Mouse (Mus musculus) MEL (cell line): ENCODE data around the gene Stk40. TPM values are rescaled to one million over a fixed set of nuclear protein-coding genes. Genes with fewer than 3 reads are reported as not detected.

Source experiments
- DNase-seq: peaks from one replicate; pipeline ENCODE4 v3.0.0; 2011; ENCODE audit warnings: low read depth, low spot score
- H3K27ac ChIP-seq: 2 replicates; pipeline ENCODE4 v1.5.1; 2012; ENCODE audit warnings: low read depth, mild to moderate bottlenecking, control low read depth, low read length, moderate library complexity; ENCODE audit not compliant: control insufficient read depth
- H3K27me3 ChIP-seq, 2 experiments: fragments of 150-350 bp in 1 of 2; sonication (generic) in 1 of 2; 2 replicates each; pipeline ENCODE4 v1.6.1; 2012; ENCODE audit warnings: low read length in 2 of 2, mild to moderate bottlenecking in 2 of 2, improper control_type of control experiment in 1 of 2, moderate library complexity in 1 of 2; ENCODE audit not compliant: insufficient read depth in 2 of 2, control insufficient read depth in 1 of 2
- H3K36me3 ChIP-seq, 2 experiments: 2 replicates each; pipeline ENCODE4 v1.6.1; 2012 to 2014; ENCODE audit warnings: low read length in 2 of 2, improper control_type of control experiment in 1 of 2, inconsistent platforms in 1 of 2, mild to moderate bottlenecking in 1 of 2; ENCODE audit not compliant: insufficient read depth in 2 of 2, control insufficient read depth in 1 of 2
- H3K4me1 ChIP-seq, 2 experiments: fragments of 150-350 bp in 1 of 2; sonication (generic) in 1 of 2; 2 replicates each; pipeline ENCODE4 v1.6.1; 2012; ENCODE audit warnings: low read length in 2 of 2, improper control_type of control experiment in 1 of 2, mild to moderate bottlenecking in 1 of 2; ENCODE audit not compliant: insufficient read depth in 2 of 2, control insufficient read depth in 1 of 2
- H3K4me3 ChIP-seq, 2 experiments: fragments of 150-350 bp in 1 of 2; sonication (generic) in 1 of 2; 2 replicates each; pipeline ENCODE4 v1.5.1; 2012; ENCODE audit warnings: low read depth in 2 of 2, low read length in 2 of 2, mild to moderate bottlenecking in 2 of 2, moderate library complexity in 2 of 2, control low read depth in 1 of 2, improper control_type of control experiment in 1 of 2; ENCODE audit not compliant: control insufficient read depth in 1 of 2, insufficient read depth in 1 of 2
- H3K79me2 ChIP-seq: 2 replicates; pipeline ENCODE4 v1.6.1; 2012; ENCODE audit warnings: mild to moderate bottlenecking, low read length, moderate library complexity; ENCODE audit not compliant: control insufficient read depth, poor library complexity, insufficient read depth
- H3K9ac ChIP-seq: 2 replicates; pipeline ENCODE4 v1.6.1; 2012; ENCODE audit warnings: low read depth, mild to moderate bottlenecking, control low read depth, low read length, moderate library complexity; ENCODE audit not compliant: control insufficient read depth, poor library complexity, severe bottlenecking
- H3K9me3 ChIP-seq: fragments of 150-350 bp; sonication (generic); replicated peaks from 2 replicates; pipeline ENCODE4 v1.6.1; 2012; ENCODE audit warnings: mild to moderate bottlenecking, low read length, improper control_type of control experiment, moderate library complexity; ENCODE audit not compliant: insufficient read depth
- BHLHE40 ChIP-seq: IDR thresholded peaks from 2 replicates; pipeline ENCODE4 v1.6.1; 2012; ENCODE audit warnings: low read depth, mild to moderate bottlenecking, inconsistent platforms, low read length, improper control_type of control experiment, borderline replicate concordance
- CHD1 ChIP-seq: IDR thresholded peaks from 2 replicates; pipeline ENCODE4 v1.6.1; 2012; ENCODE audit warnings: low read depth, mild to moderate bottlenecking, inconsistent platforms, low read length, improper control_type of control experiment
- CHD2 ChIP-seq: IDR thresholded peaks from 2 replicates; pipeline ENCODE4 v1.6.1; 2011; ENCODE audit warnings: low read length, improper control_type of control experiment
- E2F4 ChIP-seq: IDR thresholded peaks from 2 replicates; pipeline ENCODE4 v1.6.1; 2011; ENCODE audit warnings: low read depth, low read length, improper control_type of control experiment, borderline replicate concordance
- ELF1 ChIP-seq: IDR thresholded peaks from 2 replicates; pipeline ENCODE4 v1.6.1; 2014; ENCODE audit warnings: low read depth, mild to moderate bottlenecking, inconsistent platforms, low read length, improper control_type of control experiment, moderate library complexity
- EP300 ChIP-seq, 2 experiments: IDR thresholded peaks; 2 replicates each; pipeline ENCODE4 v1.6.1; 2011; ENCODE audit warnings: improper control_type of control experiment in 2 of 2, low read length in 2 of 2, low read depth in 1 of 2, mild to moderate bottlenecking in 1 of 2
- ETS1 ChIP-seq: IDR thresholded peaks from 2 replicates; pipeline ENCODE4 v1.6.1; 2012; ENCODE audit warnings: low read depth, mild to moderate bottlenecking, inconsistent platforms, low read length, improper control_type of control experiment, moderate library complexity
- GABPA ChIP-seq: IDR thresholded peaks from 2 replicates; pipeline ENCODE4 v1.6.1; 2012; ENCODE audit warnings: low read depth, mild to moderate bottlenecking, inconsistent platforms, low read length, improper control_type of control experiment, moderate library complexity
- HCFC1 ChIP-seq: IDR thresholded peaks from 2 replicates; pipeline ENCODE4 v1.6.1; 2012; ENCODE audit warnings: low read depth, mild to moderate bottlenecking, inconsistent platforms, low read length, improper control_type of control experiment, moderate library complexity
- MXI1 ChIP-seq: IDR thresholded peaks from 2 replicates; pipeline ENCODE4 v1.6.1; 2011; ENCODE audit warnings: mild to moderate bottlenecking, low read depth, low read length, improper control_type of control experiment
- MYB ChIP-seq: IDR thresholded peaks from 2 replicates; pipeline ENCODE4 v1.6.1; 2011; ENCODE audit warnings: mild to moderate bottlenecking, low read depth, low read length, improper control_type of control experiment
- MYC ChIP-seq: IDR thresholded peaks from 2 replicates; pipeline ENCODE4 v1.6.1; 2011; ENCODE audit warnings: low read depth, mild to moderate bottlenecking, low read length, improper control_type of control experiment, moderate library complexity
- POLR2A ChIP-seq, 2 experiments: IDR thresholded peaks; 2 replicates each; pipeline ENCODE4 v1.6.1; 2011 to 2012; ENCODE audit warnings: low read length in 2 of 2, mild to moderate bottlenecking in 2 of 2, control low read depth in 1 of 2, improper control_type of control experiment in 1 of 2, low read depth in 1 of 2, moderate library complexity in 1 of 2; ENCODE audit not compliant: control insufficient read depth in 1 of 2, insufficient read depth in 1 of 2, poor library complexity in 1 of 2
- TAL1 ChIP-seq: IDR thresholded peaks from 2 replicates; pipeline ENCODE4 v1.6.1; 2012; ENCODE audit warnings: mild to moderate bottlenecking, inconsistent platforms, low read length, moderate library complexity, mixed read lengths
- UBTF ChIP-seq: IDR thresholded peaks from 2 replicates; pipeline ENCODE4 v1.6.1; 2012; ENCODE audit warnings: low read depth, mild to moderate bottlenecking, inconsistent platforms, low read length, improper control_type of control experiment, moderate library complexity, borderline replicate concordance; ENCODE audit not compliant: insufficient read depth
- USF1 ChIP-seq: IDR thresholded peaks from 2 replicates; pipeline ENCODE4 v1.6.1; 2014; ENCODE audit warnings: low read depth, mild to moderate bottlenecking, inconsistent platforms, low read length, improper control_type of control experiment, moderate library complexity
- USF2 ChIP-seq, 2 experiments: IDR thresholded peaks; 2 replicates each; pipeline ENCODE4 v1.6.1; 2011 to 2012; ENCODE audit warnings: improper control_type of control experiment in 2 of 2, low read length in 2 of 2, borderline replicate concordance in 1 of 2, inconsistent platforms in 1 of 2, low read depth in 1 of 2, mild to moderate bottlenecking in 1 of 2; ENCODE audit not compliant: insufficient read depth in 1 of 2
- ZC3H11A ChIP-seq: IDR thresholded peaks from 2 replicates; pipeline ENCODE4 v1.6.1; 2012; ENCODE audit warnings: low read depth, mild to moderate bottlenecking, inconsistent platforms, low read length, improper control_type of control experiment
- polyA plus RNA-seq, 2 experiments: library from polyadenylated mRNA; stranded (reverse) in 1 of 2; unstranded in 1 of 2; fragments of >175 nt in 1 of 2; fragments of >200 nt in 1 of 2; gene quantifications; 2 replicates each; pipeline versions ENCODE4 v1.2.1 to v1.2.4; 2012; ENCODE audit warnings: low replicate concordance in 2 of 2, low read depth in 1 of 2; ENCODE audit not compliant: insufficient read length in 2 of 2, insufficient read depth in 1 of 2, missing spikeins in 1 of 2
- total RNA-seq: library from RNA; depleted of rRNA; stranded (reverse); fragments of 300-350 nt; gene quantifications from 2 replicates; pipeline ENCODE4 v1.2.3, GENCODE M21; 2012

Stk40 gene
- total and polyA plus RNA-seq, 3 experiments = 16.8 to 270 (median 79.4) TPM

DNA sequence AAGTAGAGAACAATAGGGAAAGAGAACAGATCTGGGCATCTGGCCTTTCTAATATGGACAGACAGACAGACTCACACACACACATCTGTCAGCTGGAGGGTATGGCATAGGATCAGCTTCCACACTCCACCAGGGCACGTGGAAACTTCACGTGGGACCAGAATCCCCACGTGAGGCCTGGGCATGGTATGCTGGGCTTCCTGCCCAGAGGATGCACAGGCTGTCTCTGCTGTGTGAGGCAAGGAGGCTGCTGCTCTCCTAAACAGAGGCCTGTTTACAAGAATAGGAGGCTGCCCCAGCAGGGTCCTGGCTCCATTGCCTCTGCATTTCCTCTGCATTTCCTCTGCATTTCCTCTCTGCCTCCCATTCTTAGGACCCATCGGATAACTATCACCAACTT is 30.9 kb downstream of the Stk40 start:
- no peaks in the 10 kb centered on the region for H3K4me1 ChIP-seq

DNA sequence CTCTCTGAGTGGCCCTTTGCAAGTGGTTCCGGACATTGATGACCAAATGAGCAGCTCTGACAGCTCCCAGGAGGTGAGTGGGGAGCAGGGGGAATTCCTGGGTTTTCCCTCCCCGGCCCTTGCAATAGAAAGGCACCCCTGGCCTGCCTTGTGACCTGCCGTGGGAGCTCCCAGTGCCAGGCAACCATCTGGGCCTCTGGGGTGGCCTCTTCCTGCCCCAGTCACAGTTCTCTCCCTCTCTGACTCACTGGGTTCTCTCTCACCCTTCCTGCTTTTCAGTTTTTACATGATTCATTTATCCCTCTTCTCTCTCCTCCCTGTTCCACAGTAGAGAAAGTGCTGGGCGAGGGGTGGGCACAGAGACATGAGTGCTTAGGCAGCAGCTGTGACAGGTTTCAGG is 34.0 kb downstream of the Stk40 start:
- H3K36me3 ChIP-seq = peaks cover 0 to 4% of the 10 kb centered on the region in 2 experiments; a peak in 1 of 4 replicates
- no peak overlapping the region for H3K4me3 ChIP-seq
- no peak for TF ChIP-seq ZC3H11A
- no peak for DNase-seq
- no peaks in the 10 kb centered on the region for H3K9me3 ChIP-seq
- H3K27me3 ChIP-seq = no peaks in the 10 kb centered on the region
- no peaks in the 10 kb centered on the region for H3K4me1 ChIP-seq
- H3K79me2 ChIP-seq = no peaks in the 10 kb centered on the region
- H3K9ac ChIP-seq = no peak overlapping the region
- no peak overlapping the region for H3K27ac ChIP-seq

More for the DNA sequence above, 30.9 kb downstream of the Stk40 start:
- H3K9me3 ChIP-seq = no peaks in the 10 kb centered on the region
- no peak overlapping the region for H3K27ac ChIP-seq
- TF ChIP-seq USF2 (IDR thresholded peaks at IDR 0.05; ENCODE audit: borderline replicate concordance in 1 of 2, insufficient read depth in 1 of 2, low read depth in 1 of 2, low read length in 2 of 2) (no peak), GABPA (no peak), CHD1 (no peak), EP300 (IDR thresholded peaks at IDR 0.05; ENCODE audit: low read depth in 1 of 2, low read length in 2 of 2) (no peak), MYC (no peak), MXI1 (no peak), E2F4 (no peak), UBTF (no peak), MYB (no peak)
- H3K79me2 ChIP-seq = no peaks in the 10 kb centered on the region
- H3K36me3 ChIP-seq = peaks cover 0 to 5% of the 10 kb centered on the region in 2 experiments; a peak in 1 of 4 replicates
- DNase-seq = no peak
- H3K9ac ChIP-seq = no peak overlapping the region
- no peaks in the 10 kb centered on the region for H3K27me3 ChIP-seq
- no peak overlapping the region for H3K4me3 ChIP-seq

DNA sequence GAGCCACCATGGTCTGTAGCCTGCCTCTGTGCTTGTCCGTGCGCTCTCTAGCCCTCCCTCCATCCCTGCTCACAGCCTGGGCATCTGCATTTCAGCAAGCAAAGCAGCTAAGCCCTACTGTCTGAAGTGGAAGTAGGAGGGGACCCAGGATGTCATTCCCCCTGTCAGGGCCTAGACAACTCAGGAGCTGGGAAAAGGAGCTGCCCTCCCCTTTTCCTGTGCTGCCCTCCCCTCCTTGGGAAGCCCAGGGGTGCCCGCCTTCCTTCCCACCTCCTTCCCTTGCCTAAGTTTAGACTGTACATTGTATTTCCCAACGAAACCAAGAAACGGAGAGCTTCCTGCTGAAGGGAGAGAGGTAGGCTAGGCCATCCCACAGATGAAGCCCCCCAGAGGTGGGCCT is 37.3 kb downstream of the Stk40 start:
- no peak for TF ChIP-seq USF2 (IDR thresholded peaks at IDR 0.05; ENCODE audit: borderline replicate concordance in 1 of 2, insufficient read depth in 1 of 2, low read depth in 1 of 2, low read length in 2 of 2)
- TF ChIP-seq ELF1 = no peak
- no peak for TF ChIP-seq POLR2A (IDR thresholded peaks at IDR 0.05; ENCODE audit: control insufficient read depth in 1 of 2, insufficient read depth in 1 of 2, low read depth in 1 of 2, low read length in 2 of 2, poor library complexity in 1 of 2)
- TF ChIP-seq TAL1 = no peak
- TF ChIP-seq BHLHE40 = no peak
- TF ChIP-seq CHD2 = no peak
- no peak for TF ChIP-seq USF1
- no peak for TF ChIP-seq HCFC1
- TF ChIP-seq ETS1 = no peak
- no peaks in the 10 kb centered on the region for H3K27me3 ChIP-seq
- H3K4me1 ChIP-seq = no peaks in the 10 kb centered on the region
- DNase-seq = no peak
- H3K9ac ChIP-seq = no peak overlapping the region
- H3K79me2 ChIP-seq = no peaks in the 10 kb centered on the region
- H3K9me3 ChIP-seq = no peaks in the 10 kb centered on the region
- no peak overlapping the region for H3K27ac ChIP-seq
- no peak overlapping the region for H3K4me3 ChIP-seq
- H3K36me3 ChIP-seq = peaks cover 0 to under 1% of the 10 kb centered on the region in 2 experiments; a peak in 1 of 4 replicates
